Mouse (Mus musculus) brain, adult 2 months (tissue): ENCODE measurements around the gene P4hb.
A peak's percentile ranks its signal among the peaks of the same experiment; 100 is the strongest.
"Not testable (repeated sequence)": the region's sequence is repeated elsewhere in the genome, so short reads cannot be mapped to it uniquely, and the experiment has no call there.

Experiments
- DNase-seq: peaks from one replicate; pipeline ENCODE4 v3.0.0; 2011; ENCODE audit warnings: low read depth, low spot score

Gene P4hb

DNA sequence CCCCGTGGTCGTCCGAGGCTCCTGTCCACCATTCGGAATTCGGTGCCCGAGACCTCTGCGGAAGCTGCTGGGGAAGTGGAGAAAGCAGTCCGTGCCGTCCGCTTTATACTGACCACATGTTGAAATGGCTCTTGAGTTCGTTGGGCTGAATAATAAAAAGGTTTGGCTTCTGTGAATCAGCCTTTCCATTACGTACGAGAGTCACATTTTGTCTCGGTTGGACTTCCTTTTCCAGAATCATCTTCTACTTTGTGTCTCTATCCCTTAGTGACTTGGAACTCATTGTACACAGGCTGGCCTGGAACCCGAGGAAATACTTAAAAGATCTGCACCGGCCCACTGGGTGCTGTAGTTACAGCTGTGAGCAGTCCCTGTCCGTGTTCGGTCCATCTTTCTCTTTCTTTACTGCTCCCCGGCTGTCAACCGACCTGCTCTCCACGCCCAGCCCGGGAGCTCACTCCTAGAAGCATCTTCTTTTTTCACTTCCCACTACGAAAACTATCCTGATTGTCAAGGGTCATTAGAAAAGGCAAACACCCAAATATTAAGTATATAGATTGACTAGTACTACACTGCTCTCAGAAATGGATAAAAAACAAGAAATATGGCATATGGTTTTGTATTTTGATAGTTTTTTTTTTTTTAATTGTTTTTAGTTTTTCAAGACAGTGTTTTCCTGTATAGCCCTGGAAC, 678 bp upstream of the P4hb start:
- no peak for DNase-seq

DNA sequence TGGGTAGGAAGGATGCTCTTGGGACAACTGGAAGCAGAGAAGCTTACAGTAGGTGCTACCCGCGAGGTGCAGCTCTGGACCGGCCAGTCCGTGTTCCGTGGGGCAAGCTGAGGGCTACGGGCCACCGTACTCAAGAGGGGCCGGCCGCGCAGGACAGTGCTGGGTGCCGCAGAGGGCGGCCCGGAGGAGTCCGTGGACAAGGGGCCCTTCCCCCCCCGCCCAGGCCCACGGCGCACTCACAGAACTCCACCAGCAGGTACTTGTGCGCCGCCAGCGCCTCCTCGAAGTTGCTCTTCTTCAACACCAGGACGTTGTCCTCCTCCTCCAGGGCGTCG, 669 bp downstream of the P4hb start:
- no peak for DNase-seq

DNA sequence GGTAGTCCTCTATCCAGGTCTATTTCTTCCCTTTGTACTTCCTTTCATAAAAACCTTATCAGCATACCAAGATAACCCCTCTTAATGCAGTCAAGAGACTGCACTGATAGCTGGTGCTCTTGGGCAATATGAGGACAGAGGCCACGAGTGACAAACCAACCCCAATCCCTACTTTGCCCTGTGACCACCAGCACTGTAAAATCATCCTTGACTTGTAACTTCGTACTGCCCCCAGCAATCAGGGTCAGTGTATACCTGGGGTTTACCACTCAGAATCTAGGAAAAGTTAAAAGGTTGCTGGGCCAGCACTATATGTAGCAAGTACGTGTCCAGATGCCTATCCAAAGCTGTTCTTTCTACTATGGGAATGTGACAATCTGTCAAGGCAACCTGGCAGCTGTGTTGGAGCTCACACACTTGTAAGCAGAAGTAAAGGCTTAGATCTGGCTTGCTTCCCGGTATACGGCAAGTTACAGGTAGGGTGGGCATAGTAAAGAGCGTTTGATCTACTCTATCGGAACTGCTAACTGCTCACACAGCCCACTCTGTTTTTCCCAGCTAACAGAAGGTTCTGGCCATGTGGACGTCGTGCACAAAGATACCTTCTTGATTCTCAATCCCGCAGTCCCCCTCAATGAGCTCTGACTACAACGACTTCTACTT, 1.2 kb downstream of the P4hb start:
- peak; percentile 24 for DNase-seq

DNA sequence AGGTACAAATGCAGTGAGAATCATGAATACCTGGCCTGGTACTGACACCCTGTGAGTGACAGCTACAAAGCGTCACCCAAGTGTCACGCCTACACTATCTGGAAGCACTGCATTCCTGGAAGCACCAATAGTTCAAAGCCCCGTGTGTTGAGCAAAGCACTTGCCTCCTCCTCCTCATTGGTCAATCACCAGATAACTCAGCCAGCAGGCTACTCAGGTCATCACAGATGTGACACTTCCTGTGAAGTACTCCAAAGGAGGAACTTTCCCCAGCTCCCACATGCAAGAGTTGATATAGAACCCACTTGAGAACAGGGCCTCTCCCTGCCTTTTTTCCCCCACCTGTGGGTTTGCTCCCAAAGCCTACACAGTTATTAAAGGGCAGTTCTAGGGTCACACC, 1.9 kb downstream of the P4hb start:
- DNase-seq = no peak

DNA sequence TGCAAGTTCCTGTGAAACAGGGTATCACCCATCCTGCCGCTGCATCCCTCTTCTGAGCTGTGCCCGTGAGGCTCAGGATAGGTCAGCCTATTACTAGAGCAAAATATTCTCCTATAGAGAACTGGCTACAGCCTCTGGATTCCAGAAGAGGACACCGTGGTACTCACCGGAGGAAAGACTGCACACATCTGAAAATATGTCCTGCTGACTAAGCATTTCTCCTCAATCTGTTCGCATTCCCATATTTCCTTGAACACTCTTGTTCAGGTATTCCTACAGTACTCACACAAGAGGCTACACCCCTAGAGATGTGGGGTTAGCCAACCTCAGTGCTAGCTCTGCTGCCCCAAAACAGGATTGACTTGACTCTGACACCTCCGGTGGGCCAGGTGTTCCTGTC, 4.7 kb downstream of the P4hb start:
- no peak for DNase-seq

DNA sequence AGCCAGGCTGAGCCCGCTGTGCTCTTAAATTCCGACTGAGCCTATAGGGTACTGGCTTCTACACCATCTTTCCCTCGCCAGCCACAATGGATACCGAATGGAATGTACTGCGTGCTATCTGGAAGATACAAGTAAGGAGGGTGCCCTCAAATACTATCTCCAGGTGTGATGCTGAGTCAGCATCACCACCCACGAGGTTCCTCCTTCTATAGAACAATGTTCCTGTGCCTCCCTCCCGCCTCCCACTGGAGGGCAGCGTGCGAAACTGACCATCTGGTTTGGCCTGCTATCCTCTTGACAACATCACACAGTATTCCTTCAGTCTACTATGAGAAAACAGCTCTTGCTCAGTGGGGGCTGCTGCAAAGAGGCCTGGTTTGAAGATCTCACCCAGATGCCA, 7.9 kb downstream of the P4hb start:
- DNase-seq = peak; percentile 51

DNA sequence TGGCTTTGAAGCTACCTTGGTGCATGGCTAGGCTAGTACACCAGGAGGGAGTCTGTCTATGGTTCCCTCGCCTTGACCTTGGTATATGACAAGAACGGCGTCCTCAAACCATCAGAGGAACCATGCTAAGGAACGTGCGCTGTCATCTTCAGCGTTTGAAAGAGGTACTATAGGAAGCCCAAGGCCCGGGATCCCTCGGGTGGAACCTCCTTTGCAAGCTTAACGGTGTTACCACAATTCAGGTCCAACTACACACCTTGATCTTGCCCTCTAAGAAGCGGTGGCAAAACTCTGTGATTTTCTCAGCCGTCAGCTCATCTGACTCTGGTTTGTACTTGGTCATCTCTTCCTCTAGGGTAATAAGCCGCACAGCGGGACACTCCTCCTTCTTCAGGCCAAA, 10.1 kb downstream of the P4hb start:
- no peak for DNase-seq

DNA sequence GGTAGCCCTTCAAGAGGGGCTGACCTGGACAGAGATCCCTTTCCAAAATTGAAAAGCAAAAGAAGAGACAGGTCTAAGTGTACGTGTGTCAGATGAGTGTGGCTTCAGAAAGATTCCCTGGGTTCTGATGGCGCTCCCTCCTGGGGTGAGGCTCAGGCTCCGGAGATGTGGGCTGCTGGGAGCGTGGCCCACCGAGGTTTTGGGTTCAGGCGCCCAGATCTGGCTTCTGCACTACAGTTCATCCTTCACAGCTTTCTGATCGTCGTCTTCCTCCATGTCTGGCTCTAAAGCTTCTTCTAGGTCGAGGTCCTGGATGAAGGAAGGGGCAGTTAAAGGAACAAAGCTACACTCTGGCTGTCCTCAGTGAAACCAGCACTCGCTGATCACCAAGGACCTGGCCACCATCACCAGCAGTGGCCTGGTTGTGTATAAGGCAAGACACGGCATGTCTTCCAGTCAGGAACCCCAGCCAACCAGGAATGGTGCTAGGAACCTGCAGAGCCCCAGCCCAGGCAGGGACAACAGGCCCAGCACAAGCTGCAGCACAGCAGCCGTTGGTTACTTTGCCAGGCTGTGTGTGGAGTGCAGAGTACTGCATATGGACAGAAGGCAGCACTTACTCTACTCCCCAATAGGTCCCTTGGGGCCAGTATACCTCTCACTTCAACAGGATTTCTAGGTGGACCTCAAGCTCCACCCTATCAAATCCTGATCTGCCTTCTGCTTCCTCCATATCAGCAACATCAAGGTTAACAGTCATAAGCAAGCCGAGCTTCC, 11.9 kb downstream of the P4hb start:
- DNase-seq = no peak

DNA sequence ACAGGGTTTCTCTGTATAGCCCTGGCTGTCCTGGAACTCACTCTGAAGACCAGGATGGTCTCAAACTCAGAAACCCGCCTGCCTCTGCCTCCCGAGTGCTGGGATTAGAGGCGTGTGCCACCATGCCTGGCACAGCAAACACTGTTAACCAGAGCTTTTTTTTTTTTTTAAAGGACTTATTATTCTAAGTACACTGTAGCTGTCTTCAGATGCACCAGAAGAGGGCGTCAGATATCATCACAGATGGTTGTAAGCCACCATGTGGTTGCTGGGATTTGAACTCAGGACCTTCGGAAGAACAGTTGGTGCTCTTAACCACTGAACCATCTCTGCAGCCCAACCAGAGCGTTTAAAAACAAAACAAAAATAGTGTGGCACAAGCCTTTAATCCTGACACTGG, 14.2 kb downstream of the P4hb start:
- DNase-seq = not testable (repeated sequence)

DNA sequence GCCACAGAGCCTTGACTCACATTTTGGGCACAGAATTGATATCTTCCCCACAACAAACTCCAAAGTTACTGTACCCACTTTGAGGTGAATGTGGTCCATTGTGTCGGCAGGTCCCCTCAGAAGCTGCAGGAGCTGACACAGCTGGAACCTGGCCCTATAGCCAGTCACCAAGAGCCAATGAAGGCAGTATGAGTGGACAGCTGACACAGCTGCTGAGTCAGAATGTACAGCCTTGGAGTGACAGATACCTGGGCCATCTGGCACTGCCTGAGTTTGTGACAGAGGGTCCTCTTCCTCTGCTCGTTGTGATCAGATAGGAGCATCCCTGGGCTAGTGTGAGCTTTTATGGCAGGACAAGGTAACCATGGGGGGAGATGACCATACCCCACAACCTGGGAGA, 17.8 kb downstream of the P4hb start:
- DNase-seq = no peak

DNA sequence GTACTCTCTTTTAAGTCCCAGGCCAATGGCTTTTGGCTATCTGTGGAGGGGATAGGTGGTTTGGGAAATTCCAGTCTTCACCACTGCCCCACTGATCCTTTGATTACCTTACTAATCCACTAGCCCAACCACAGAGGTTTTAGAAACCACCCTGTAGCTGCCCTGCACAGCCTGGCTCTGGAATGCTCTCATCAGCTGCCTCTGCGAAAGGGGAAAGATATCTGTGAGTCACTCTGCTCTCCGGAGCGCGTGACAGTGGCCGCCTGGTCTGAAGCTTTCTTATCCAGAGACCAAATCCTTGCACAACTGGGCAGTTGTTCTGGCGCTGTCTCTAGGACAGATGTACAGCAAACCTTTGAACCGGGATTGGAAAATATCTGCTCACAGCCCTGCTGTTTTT, 18.2 kb downstream of the P4hb start:
- peak; percentile 34 for DNase-seq

DNA sequence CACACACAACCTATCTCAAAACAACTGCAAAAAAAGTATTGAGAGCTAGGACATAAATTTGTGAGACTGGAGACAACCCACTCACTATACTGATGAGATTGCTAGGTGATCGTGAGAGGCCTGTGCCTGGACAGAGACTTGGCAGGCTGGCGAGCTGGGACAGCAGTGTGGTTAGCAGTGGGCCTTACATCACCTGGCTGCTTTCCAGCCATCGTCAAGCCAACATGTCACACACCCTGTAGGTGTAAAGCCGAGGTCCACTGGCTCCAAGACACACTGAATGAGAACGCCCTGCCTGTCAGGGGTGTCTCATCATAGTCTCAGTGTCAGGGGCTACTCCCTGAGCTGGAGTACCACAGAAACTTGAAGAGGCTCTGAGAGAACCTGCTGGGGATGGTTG, 20.3 kb downstream of the P4hb start:
- DNase-seq = no peak

DNA sequence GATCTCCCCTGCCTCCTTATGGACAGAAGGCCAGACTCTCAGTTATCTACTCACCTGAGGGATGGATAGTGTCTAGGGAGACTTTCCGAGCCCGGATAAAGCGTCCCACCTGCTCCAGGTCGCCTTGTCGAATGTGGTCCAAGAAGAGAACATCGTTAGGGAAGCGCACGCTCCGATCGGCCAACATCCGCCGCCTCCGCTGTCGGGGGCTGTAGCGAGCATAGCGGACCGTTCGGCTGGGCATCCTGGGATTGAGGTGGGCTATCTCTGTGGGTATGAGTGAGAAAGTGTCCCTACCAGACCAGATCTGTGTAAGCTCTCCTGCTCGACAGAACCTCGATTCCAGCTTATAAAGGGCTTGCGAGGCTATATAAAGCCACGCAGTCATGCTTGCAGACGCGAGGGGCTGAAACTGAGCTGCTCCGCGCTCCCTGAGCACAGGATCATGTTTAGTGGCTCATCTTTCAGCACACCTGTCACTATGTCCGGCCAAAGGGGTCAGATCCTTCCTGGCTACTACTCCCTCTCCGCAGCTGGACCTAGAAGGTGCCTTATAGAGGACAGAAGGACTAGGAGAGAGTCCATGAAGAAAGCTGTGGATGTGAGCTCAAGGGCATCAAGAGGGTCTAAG, 22.1 kb downstream of the P4hb start, which contains the start of gene Ppp1r27:
Gene Ppp1r27, minus strand, starts transcription at position 323 of the 631 bp plus-strand sequence.
- DNase-seq = no peak

DNA sequence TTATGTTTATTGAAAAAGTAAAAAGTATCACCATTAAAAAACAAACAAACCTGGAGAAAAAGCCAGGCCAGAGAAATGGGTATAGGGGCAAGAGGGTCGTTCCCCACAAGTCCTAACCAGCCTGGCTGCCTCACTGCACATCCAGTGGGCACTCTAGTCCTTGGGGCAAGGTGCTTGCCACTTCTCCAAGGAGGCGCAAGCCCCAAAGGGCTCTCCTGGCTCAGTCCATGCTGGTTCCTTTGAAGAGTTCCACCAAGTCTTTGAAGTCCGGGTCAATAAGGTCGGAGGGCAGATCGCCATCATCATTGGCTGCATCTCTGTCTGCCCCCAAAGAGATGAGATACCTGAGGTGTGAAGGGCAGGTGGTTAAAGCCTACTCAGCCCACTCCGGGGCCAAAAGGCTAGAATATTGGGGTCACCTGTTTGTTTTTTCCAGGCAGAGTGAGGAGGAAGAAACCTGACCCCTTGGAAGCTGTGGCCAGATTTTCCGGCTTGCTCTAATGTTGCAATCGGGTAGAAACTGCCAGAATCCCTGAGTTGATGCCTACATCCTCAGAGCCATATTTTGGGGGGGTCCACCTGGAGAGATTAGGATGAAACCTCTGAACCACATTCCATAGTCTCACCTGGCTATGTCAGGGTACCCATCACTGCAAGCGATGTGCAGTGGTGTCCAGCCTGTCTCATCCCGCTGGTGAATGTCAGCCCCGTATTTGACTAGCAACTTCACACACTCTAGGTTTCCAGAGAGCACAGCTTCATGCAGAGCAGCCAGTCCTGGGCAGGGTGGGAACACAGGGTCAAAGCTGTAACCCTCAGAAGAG, 22.9 kb downstream of the P4hb start:
- no peak for DNase-seq

DNA sequence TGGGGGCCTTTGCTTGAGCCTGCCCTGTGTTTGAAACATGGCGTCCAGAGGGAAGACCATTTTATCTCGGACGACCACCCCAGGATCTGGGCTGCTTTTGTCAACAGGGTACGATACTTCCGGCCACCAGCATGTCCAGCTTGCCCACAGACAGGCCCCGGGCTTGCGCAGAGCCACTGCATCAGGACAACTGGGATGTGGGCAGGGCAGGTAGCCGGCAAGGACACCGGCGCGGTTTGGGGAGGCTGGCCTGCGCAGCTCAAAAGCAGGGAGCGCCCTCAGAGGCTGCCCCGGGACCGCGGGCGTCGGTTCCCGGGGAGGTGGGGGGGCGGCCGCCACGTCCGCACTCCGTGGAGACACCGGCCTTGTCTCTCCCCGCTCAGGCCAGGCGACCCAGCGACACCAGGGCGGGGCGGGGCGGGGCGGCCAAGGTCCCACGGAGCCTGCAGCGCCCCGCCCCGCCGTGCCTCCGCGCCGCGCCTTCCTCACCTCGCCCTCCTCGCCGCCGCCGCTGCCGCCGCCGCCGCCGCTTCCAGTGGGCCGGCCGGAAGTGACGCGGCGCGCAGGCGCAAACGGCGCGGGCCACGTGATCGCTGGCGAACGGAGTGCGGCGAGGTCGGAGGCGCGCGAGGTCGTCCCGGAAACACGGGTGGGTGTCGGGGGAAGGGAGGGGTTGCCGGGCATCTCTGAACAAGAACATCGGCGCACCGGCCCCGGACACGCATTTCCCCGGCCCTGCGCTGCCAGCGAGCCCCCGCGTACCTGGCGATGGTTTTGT, 23.7 kb downstream of the P4hb start, which contains the start of gene Mcrip1:
Gene Mcrip1, minus strand, starts transcription at position 560 of the 778 bp plus-strand sequence.
- peak; percentile 96 for DNase-seq

DNA sequence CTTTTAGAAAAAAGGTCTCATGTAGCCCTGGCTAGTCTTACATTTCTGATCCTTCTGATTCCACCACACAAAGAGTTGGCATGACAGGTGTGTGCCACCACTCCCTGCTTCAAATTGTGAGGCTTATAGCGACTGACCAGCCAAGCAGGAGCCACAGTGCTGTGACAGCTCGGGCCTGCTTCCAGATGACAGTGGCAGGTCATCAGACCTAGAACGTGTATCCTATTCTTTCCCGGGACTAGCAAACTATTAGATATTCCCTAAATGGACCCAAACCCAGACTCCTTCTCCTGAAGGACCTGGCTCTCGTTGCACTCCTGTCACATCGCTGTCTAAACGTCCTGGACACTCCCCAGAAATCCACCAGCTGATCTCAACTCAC, 24.3 kb downstream of the P4hb start:
- DNase-seq = no peak

DNA sequence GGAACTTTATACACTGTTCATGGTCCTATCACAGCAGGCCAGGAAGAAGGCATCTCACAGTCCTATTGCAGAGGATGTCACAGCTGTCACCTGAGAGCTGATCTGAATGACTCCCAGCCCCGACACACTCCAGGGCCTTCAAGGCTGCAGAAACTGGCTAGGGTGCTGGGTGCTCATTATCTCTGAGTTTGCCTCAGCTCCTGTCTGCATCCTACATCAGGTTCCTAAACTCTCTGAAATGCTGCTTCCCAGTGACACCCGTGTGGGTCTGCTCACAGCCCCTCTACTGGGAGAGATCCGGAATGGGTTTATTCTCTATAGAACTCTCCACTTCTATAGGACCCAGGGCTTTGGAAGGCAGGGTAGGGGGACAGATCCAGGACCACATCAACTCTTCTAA, 24.8 kb downstream of the P4hb start:
- no peak for DNase-seq

DNA sequence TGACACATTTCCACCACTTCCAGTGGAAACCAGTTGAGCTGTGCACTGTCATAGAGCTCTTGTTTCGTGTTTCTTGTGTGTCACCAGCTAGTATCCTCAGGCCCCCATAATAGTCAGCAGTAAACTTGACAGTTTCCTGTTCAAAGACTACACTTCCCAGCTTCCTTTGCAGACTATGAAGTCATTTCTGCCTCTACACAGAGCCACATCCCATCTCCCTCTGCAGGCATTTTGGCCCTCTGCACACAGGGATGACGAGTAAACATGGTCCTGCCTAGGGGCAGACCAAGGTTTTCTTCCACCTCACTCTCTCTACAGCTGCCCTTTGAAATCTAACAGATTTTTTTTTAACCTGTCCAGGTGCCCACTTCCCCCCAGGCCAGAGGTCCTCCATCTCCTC, 25.6 kb downstream of the P4hb start:
- peak; percentile 53 for DNase-seq

DNA sequence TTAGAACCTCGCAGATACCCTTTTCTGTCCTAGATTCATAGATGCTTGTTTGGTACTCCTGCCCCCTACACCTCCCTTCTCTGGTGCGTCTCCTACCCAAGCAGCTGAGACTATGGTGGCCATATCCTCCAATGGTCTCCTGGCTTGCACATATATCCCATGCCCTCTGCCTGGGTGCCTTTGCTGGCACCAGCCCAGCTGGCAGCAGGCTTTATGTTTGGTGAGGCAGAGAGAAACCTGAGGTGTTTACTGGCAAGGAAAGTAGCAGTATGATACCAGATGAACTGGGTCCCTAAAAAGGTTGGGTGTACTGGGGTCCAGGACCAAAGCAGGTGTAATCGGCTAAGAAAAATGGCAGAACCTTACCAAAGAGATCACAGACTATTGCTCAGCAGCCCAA, 27.1 kb downstream of the P4hb start:
- DNase-seq = no peak

DNA sequence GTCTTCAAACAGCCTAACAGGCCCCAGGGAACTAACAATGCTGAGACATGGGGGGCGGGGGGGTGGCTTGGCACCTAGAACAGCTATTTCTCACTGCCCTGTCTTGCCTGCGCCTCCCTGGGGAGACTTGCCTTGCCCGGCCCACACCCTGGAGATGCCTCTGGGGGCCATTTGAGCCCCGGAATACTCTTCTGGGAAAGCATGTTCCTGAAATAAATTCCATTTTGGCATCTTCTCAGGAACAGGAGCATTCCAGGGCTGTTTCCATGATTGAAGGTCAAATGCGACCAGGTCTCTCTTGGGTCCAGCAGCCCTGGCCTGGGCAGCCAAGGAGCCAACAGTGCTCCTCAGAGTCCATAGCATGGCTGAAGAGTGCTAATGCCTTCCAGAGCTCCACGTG, 30.7 kb downstream of the P4hb start:
- DNase-seq = no peak

DNA sequence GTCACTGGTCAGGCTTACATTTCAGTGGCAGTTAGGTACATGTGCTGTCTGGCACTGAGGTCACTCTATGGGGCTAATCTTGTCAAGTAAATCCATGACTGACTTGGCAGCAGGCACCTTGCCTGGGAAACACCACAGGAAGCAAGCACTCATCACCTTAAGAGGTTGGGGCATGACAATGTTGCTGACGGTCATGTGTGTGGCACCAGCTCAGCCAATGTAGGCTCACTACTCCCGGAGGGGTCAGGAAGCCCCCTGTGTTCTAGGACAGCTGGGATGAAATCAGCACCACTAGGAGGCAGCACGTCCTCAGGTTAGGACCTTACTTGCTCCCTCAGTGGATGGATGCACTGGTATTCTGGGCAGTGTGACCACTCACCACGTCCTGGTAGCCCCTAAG, 31.1 kb downstream of the P4hb start:
- no peak for DNase-seq
